Mouse (Mus musculus): ENCODE data around the gene Zfp940. TPM values are rescaled to one million over a fixed set of nuclear protein-coding genes. Genes with fewer than 3 reads are reported as not detected.

Zfp940 gene
- polyA plus RNA-seq (2017; shearing (Covaris generic)) = 4.3 TPM

GRCm38 (mm10) chr7:29853219-29853842 lies at the start of gene Zfp940:
Gene Zfp940 (minus strand): TSS chr7:29853669.

GRCm38 (mm10) chr7:29859532-29860517 lies 6.4 kb upstream of the Zfp940 start, which contains the start of gene Zfp420:
Gene Zfp420 (plus strand): TSS chr7:29859979.

GRCm38 (mm10) chr7:29815910-29816429 lies 37.5 kb downstream of the Zfp940 start, which contains the start of gene Zfp790:
Gene Zfp790 (plus strand): TSS chr7:29816114.

GRCm38 (mm10) chr7:29783871-29784551 lies 69.5 kb downstream of the Zfp940 start, which contains the start of gene Zfp30:
Gene Zfp30 (plus strand): TSS chr7:29783998.

Other genes with a start within 250 kb of the Zfp940 start
- not detected for gene Catsperg2, start 126.6 kb downstream of the Zfp940 start, polyA plus RNA-seq (2017; shearing (Covaris generic))
- 18.6 TPM for gene Zfp84, start 85.1 kb downstream of the Zfp940 start, polyA plus RNA-seq (2017; shearing (Covaris generic))
- gene Zfp30, start 69.7 kb downstream of the Zfp940 start, polyA plus RNA-seq (2017; shearing (Covaris generic)) = not detected
- gene Zfp790, start 37.6 kb downstream of the Zfp940 start, polyA plus RNA-seq (2017; shearing (Covaris generic)) = 8.3 TPM
- gene Zfp420, start 6.3 kb upstream of the Zfp940 start, polyA plus RNA-seq (2017; shearing (Covaris generic)) = 12.1 TPM
- gene Zfp27, start 52.9 kb upstream of the Zfp940 start, polyA plus RNA-seq (2017; shearing (Covaris generic)) = 2.4 TPM
- gene Zfp383, start 54.6 kb upstream of the Zfp940 start, polyA plus RNA-seq (2017; shearing (Covaris generic)) = 1.00 TPM
- 6.7 TPM for gene Zfp74, start 100.4 kb upstream of the Zfp940 start, polyA plus RNA-seq (2017; shearing (Covaris generic))
- gene Zfp568, start 130.3 kb upstream of the Zfp940 start, polyA plus RNA-seq (2017; shearing (Covaris generic)) = 8.8 TPM
- gene Zfp14, start 197.7 kb upstream of the Zfp940 start, polyA plus RNA-seq (2017; shearing (Covaris generic)) = 2.0 TPM
- gene Zfp82, start 219.2 kb upstream of the Zfp940 start, polyA plus RNA-seq (2017; shearing (Covaris generic)) = 7.3 TPM
- not detected for gene Gm26920, start 236.7 kb upstream of the Zfp940 start, polyA plus RNA-seq (2017; shearing (Covaris generic))
- 7.2 TPM for gene Zfp566, start 236.9 kb upstream of the Zfp940 start, polyA plus RNA-seq (2017; shearing (Covaris generic))
- gene Zfp260, start 241.1 kb upstream of the Zfp940 start, polyA plus RNA-seq (2017; shearing (Covaris generic)) = 54.9 TPM

All from naive thymus-derived CD4-positive, alpha-beta T cell, adult 5 months (primary cell).